Mouse (Mus musculus): ENCODE measurements around the gene Rad51b. TPM values are rescaled to one million over a fixed set of nuclear protein-coding genes. Genes with fewer than 3 reads are reported as not detected.
A peak's percentile ranks its signal among the peaks of the same experiment; 100 is the strongest.

Gene Rad51b
- polyA plus RNA-seq, 1 experiment: 1.3 TPM

- DNase-seq (ENCODE audit: low read depth, low spot score): no peak
- 59% methylated on average over 2 of the region's 2 CpGs for whole genome bisulfite sequencing
Measured at GRCm38 (mm10) chr12:79326236-79326635, 29.2 kb downstream of the Rad51b start.

- no peak for DNase-seq (ENCODE audit: low read depth, low spot score)
- 58% methylated on average over 2 of the region's 2 CpGs for WGBS
Measured at GRCm38 (mm10) chr12:79326745-79327144, 29.7 kb downstream of the Rad51b start.

GRCm38 (mm10) chr12:79327868-79328267 lies 30.8 kb downstream of the Rad51b start:
- 85% methylated on average over 2 of the region's 2 CpGs for WGBS
- DNase-seq (ENCODE audit: low read depth, low spot score): no peak

- no peak for DNase-seq (ENCODE audit: low read depth, low spot score)
- 52% methylated on average over 2 of the region's 2 CpGs for WGBS
Measured at GRCm38 (mm10) chr12:79330571-79330970, 33.5 kb downstream of the Rad51b start.

- WGBS: 81% methylated on average over 4 of the region's 4 CpGs
- DNase-seq (ENCODE audit: low read depth, low spot score): no peak
Measured at GRCm38 (mm10) chr12:79331722-79332121, 34.6 kb downstream of the Rad51b start.

- no peak for DNase-seq (ENCODE audit: low read depth, low spot score)
Measured at GRCm38 (mm10) chr12:79338791-79339190, 41.7 kb downstream of the Rad51b start.

GRCm38 (mm10) chr12:79340513-79340912 lies 43.4 kb downstream of the Rad51b start:
- no peak for DNase-seq (ENCODE audit: low read depth, low spot score)
- WGBS: 52% methylated on average over 6 of the region's 6 CpGs

More at GRCm38 (mm10) chr12:79338791-79339190, 41.7 kb downstream of the Rad51b start:
- WGBS: 91% methylated on average over 8 of the region's 8 CpGs

- DNase-seq (ENCODE audit: low read depth, low spot score): no peak
- WGBS: 36% methylated on average over 6 of the region's 6 CpGs
Measured at GRCm38 (mm10) chr12:79341291-79341845, 44.3 kb downstream of the Rad51b start.

- 79% methylated on average over 5 of the region's 5 CpGs for WGBS
- DNase-seq (ENCODE audit: low read depth, low spot score): no peak
Measured at GRCm38 (mm10) chr12:79346198-79346733, 49.2 kb downstream of the Rad51b start.

- DNase-seq (ENCODE audit: low read depth, low spot score): peak; percentile 51
- 6% methylated on average over 6 of the region's 6 CpGs for WGBS
Measured at GRCm38 (mm10) chr12:79347643-79348042, 50.6 kb downstream of the Rad51b start.

- WGBS: 79% methylated on average over 7 of the region's 7 CpGs
- DNase-seq (ENCODE audit: low read depth, low spot score): no peak
Measured at GRCm38 (mm10) chr12:79351461-79351860, 54.4 kb downstream of the Rad51b start.

- no peak for DNase-seq (ENCODE audit: low read depth, low spot score)
- WGBS: 28% methylated on average over 3 of the region's 3 CpGs
Measured at GRCm38 (mm10) chr12:79352086-79352741, 55.1 kb downstream of the Rad51b start.

- 29% methylated on average over 3 of the region's 3 CpGs for WGBS
- no peak for DNase-seq (ENCODE audit: low read depth, low spot score)
Measured at GRCm38 (mm10) chr12:79352742-79353114, 55.6 kb downstream of the Rad51b start.

GRCm38 (mm10) chr12:79353356-79353755 lies 56.3 kb downstream of the Rad51b start:
- WGBS: 91% methylated on average over 5 of the region's 5 CpGs
- DNase-seq (ENCODE audit: low read depth, low spot score): no peak

GRCm38 (mm10) chr12:79354621-79355020 lies 57.5 kb downstream of the Rad51b start:
- 36% methylated on average over 7 of the region's 7 CpGs for WGBS
- DNase-seq (ENCODE audit: low read depth, low spot score): no peak

GRCm38 (mm10) chr12:79356138-79356537 lies 59.1 kb downstream of the Rad51b start:
- DNase-seq (ENCODE audit: low read depth, low spot score): no peak
- WGBS: 66% methylated on average over 4 of the region's 4 CpGs

- no peak for DNase-seq (ENCODE audit: low read depth, low spot score)
- 75% methylated on average over 5 of the region's 5 CpGs for WGBS
Measured at GRCm38 (mm10) chr12:79357631-79358030, 60.5 kb downstream of the Rad51b start.

- DNase-seq (ENCODE audit: low read depth, low spot score): peak; percentile 64
Measured at GRCm38 (mm10) chr12:79358613-79359218, 61.6 kb downstream of the Rad51b start.

GRCm38 (mm10) chr12:79359404-79359803 lies 62.3 kb downstream of the Rad51b start:
- DNase-seq (ENCODE audit: low read depth, low spot score): no peak
- 96% methylated on average over 2 of the region's 2 CpGs for WGBS

More at GRCm38 (mm10) chr12:79358613-79359218, 61.6 kb downstream of the Rad51b start:
- WGBS: 26% methylated on average over 10 of the region's 10 CpGs

- WGBS: 67% methylated on average over 1 of the region's 1 CpGs
- DNase-seq (ENCODE audit: low read depth, low spot score): no peak
Measured at GRCm38 (mm10) chr12:79362219-79362618, 65.1 kb downstream of the Rad51b start.

- 94% methylated on average over 2 of the region's 2 CpGs for WGBS
- DNase-seq (ENCODE audit: low read depth, low spot score): no peak
Measured at GRCm38 (mm10) chr12:79364284-79364683, 67.2 kb downstream of the Rad51b start.

Measured in large intestine, adult 2 months (tissue).